Mouse (Mus musculus): ENCODE data around the gene Rora.

Rora gene

DNA sequence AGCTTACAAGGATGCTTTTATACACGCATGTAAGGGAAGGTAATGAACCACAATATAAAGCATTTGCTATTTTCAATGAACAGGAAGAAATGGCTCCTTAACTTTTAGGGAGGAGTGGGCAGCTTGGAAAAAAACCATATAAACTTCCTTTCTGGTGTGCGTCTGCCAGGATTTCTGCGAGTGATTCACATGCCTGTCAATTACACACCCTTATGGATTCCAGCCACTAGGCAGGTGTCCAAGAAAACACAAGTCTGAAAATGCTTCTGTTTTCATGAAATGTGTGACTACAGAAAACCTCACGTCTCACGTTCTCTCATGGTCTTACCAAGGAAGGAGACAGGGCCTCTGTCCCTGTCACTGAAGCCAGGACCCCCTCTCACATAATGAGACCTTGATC, 560.2 kb downstream of the Rora start:
- no peak for DNase-seq (ENCODE audit: low spot score in 2 of 2)

DNA sequence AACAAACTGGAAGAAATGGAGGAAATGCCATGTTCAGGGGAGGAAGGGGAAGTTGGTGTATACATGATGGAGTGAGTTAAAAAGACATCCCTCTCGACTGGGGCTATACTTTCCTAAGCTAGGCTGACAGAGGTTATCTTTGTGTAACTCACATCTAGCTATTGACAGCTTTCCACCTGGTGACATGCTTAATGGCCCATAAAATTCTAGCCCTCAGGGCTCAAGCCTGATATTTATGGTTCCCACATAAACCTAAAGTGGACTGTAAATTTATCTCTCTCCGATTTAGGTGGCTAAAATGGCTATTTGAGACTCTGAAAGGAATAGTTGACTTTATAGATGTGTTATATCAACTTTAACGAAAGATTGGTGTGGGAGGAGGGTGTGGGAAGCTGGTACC, 571.3 kb downstream of the Rora start:
- DNase-seq (ENCODE audit: low spot score in 2 of 2), result no peak

DNA sequence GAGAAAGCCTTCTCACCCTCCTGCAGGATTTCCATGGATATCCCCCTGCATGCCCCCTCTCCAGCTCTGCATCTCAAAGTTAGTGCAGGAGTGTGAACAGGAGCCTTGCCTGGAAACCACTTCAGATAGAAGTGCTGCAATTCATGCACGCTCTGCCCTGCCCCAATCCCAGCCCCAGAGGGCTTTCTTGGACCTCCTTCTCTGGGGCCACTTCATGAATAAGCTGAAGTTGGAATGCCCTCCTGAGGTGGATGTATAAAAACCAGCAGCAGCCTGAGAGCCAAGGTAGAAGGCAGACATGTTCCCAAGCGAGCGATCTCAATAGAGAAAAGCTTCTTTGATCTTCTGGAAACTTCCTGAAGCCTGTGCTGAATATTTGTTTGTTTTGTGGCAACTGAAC, 572.8 kb downstream of the Rora start:
- no peak for DNase-seq (ENCODE audit: low spot score in 2 of 2)

DNA sequence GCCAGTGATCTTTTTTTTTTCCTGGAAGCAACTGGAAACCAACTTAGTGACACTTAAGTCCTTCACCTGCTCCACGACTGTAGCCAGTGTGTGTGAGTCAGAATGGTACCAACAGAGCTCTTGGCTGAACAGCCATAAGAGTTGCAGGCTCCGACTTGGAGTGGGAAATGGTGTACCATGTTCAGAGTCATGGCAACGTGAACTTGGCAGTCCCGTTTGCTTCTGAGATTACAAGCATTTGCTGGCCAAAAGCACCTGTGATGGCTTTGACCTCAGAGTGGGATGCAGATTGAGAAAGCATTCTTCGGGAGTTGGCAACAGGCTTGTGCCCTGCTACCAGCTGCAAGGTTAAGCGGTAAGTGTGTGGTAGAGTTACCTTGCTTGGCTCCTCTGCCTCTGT, 574.2 kb downstream of the Rora start:
- no peak for DNase-seq (ENCODE audit: low spot score in 2 of 2)

DNA sequence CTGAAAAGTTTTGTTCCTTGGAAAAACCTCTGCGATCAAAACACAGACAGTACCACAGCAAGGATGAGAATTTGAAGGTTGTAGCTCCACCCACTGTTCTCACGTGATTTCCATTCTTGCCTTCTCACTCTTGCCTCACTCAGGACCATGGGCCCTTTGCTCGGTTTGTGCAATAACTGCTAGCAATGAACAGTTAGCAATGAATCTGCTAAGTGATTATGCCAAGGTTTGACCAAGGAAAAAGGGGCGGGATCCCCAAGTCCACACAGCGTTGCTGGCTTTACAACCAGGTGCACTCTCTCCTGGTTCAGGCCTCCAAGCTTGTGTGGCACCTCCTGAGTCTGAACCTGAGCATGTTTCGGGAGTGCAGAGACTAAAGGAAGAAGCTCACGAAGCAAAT, 576.3 kb downstream of the Rora start:
- no peak for DNase-seq (ENCODE audit: low spot score in 2 of 2)

DNA sequence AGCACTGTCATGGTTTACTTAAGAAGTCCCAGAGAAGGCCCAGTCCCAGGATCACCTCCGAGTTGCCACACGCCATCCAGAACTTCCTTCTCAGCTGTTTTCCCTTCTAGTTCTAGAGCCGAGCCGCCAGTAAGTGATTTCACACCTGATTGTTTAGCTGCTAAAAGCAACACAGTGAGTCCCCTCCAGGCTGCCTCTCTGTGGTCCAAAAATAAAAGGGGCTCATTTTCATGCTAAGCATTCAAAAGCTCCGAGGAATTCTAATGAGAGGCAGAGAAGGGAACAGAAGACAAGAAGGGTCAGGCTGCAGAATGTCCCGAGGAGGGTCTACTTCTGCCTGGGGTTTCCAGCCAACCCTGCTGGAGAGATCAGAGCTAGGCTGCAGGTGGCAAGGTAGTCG, 580.9 kb downstream of the Rora start:
- no peak for DNase-seq (ENCODE audit: low spot score in 2 of 2)

DNA sequence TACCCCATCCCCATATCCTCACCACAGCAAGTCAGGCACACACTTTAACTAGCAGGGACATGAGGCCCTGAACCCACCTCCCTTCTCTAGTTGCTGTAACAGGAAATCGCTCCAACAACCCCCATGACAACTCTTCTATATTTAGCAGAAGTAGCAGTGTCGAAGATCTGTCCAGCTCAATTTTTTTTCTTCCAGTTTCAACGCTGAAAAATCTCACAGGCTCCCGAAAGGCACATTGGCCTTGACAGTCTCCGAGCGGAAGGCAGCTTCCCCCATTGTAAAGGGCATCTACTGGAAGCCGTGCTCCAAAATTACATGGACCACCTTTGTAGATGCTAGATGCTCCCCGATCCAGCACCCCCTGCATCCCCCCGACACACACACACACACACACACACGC, 583.7 kb downstream of the Rora start:
- DNase-seq (ENCODE audit: low spot score in 2 of 2), result no peak

DNA sequence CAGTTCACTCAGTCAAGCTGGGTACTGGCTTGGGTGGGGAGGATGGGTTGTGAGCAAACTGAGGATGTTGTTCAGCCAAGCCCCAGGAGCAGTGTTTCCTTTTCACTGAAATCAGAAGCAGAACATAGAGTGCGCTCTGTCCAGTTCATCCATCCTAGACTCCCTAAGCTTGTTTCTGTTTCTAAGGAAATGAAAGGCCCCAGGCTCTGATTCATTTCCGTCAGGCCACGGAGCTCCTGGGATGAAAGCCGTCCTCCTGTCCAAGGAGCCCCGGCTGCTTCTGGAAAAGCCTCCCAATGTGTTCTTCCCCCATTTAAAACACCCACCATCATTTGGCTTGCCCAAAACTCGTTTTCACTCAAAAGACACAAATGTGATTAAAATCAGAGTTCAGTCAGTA, 589.0 kb downstream of the Rora start:
- no peak for DNase-seq (ENCODE audit: low spot score in 2 of 2)

DNA sequence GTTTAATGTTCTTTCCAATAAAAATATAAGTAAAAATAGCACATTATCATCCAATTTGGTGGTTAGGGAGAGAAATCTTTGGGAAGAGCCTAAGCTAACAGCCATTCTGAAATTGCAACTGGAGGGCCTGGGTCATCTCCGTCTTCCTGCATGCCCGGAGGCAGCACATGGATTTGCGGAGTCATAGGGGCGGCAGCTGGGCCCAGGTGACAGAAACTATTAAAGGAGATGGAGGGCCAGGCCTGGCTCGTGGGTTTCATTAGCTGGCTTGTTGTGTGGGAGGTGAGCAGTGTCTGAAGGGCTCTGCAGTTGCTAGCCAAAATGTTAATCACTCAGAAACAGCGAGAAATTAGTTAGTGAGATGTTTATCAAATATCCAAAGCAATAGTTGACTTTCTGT, 590.0 kb downstream of the Rora start:
- DNase-seq (ENCODE audit: low spot score in 2 of 2), result no peak

DNA sequence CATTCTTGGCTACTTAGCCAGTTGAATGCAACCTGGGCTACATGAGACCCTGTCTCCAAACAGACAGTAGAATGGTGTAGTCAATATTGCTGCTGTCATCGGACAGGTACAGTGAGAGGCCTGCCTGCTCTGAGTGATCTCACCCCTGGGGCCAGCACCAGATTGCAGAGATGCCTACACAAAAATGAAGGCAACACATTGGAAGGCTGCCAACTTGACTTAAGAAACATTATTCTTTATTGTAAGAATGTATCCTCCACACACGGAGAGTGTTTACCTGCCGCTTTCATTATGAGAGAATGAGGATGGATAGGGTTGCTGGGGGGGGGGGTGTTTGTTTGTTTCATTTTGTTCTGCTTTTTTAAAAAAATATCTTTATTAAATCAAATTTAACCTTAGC, 592.6 kb downstream of the Rora start:
- DNase-seq (ENCODE audit: low spot score in 2 of 2), result no peak

DNA sequence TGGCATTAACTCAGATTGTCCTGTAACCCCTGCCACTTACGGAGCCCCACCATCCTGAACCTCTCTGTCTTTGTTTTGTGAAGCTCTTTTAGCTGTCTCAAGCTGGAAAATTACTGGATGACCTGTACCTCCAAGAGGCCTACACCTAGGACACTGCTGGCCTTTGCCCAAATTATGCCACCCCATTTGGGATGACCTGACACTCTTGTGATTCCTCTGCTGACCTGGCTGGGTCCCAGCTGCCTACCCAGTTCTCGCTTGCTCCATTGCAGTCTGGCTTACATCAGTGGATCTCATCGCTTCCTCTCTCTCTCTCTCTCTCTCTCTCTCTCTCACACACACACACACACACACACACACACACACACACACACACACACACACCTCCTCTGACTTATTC, 596.0 kb downstream of the Rora start:
- DNase-seq (ENCODE audit: low spot score in 2 of 2), result no peak

DNA sequence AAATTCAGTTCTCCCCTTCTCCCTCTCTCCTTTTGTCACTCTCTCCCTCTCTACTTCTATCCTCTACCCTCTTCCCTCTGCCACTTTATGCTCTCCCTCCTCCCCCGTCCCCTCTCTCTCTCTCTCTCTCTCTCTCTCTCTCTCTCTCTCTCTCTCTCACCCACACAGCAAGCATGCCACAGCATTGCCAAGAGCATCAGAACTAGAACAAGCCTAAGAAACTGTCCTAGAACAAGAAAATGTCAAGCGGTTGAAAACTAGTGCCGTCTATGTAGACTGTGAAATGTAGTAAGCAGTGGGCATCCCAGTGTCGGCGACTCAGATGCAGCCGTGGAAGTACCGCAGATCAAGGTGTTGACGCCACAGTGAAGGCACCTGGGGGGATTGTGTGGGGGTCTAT, 596.7 kb downstream of the Rora start:
- no peak for DNase-seq (ENCODE audit: low spot score in 2 of 2)

DNA sequence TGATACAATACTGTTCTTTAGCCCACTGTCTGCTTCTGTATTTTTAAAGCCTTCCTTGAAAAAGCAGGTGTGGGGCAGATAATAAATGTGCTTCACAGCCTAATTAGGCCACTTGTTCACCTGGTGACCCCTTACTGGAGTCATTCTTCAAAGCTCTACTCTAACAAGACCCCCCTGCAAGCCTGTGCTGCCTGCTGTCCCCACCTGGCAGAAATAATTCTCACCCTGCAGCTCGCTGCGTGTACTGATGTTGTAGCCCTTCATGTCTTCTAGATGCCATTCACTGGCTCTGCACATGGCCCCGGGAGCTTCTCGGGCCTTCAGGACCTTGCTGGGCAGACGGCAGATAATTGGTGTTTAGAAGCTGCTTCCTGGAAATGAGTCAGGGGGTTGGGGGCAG, 604.9 kb downstream of the Rora start:
- DNase-seq (ENCODE audit: low spot score in 2 of 2), result no peak

DNA sequence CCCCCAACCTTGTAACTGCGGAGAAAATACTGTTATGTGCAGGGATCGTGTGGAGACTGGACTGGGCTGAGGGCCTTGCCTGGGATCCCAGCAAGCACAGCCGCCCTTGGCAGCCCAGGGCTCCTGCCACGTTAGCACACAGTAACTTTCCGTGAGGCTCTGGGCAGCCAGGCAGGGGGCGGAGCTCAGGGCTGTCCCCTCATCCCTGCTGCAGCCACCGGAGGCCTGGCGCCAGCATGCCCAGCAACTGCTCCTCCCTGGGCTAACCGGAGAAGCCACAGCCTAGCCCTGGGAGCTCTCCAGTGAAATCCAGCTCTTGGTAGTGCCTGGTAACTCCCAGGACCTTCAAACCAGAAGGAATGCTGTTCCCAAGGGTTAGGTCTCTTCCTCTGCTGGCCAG, 605.8 kb downstream of the Rora start:
- no peak for DNase-seq (ENCODE audit: low spot score in 2 of 2)

DNA sequence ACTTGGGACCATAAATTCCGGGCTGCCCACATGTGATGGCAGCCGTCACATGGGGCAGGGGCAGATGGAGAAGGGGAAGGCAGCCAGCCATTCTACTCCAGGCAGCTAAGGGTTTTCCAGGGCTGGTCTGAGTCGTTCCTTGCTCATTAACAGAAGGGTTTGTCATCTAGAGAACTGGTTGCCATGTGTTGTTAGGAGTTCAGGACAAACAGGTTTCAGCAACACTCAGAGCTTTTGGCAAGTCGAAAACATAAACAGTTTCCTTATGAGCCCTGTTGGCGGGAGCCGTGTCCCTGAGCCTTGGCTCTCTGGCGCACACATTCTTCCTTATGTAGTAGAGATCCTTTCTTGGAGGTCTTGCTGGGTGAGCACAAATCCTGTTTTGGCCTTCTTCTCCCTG, 611.6 kb downstream of the Rora start:
- DNase-seq (ENCODE audit: low spot score in 2 of 2), result no peak

DNA sequence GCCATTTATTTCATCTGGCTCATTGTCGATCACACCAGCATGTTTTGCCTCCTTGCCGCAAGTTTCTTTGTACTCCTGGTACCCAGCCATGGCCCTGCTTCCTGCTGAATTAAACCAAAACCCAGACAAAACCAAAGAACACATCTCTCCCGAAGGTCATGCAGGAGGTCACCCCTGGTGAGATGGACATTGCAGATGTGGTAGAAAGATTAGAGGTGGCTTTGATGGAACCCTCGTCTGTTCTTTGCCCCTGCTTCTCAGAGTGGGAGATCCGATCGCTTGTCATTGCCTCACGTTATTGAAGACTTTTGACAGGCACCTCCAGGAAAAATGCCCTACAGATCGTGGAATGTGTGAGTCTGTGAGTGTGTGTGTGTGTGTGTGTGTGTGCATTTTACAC, 616.8 kb downstream of the Rora start:
- no peak for DNase-seq (ENCODE audit: low spot score in 2 of 2)

DNA sequence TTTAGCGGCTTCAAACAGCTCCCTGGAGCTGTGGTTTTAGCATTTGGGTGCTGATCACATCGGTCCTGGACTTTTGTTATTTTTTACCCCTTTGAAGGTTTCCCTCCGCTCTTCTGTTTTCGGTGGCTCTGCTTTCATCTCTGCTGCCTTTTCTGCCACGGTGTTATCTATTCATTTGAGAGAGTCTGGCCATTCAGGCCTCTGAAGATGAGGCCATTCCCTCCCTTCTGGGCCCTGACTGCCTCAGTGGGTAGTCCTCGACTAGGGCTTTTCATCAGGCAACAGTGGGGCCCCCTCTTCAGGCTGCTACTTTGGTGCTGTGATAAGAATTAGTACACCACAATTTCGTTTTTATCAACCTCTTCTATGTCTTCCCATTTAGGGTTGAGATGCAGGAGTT, 617.3 kb downstream of the Rora start:
- DNase-seq (ENCODE audit: low spot score in 2 of 2), result no peak

DNA sequence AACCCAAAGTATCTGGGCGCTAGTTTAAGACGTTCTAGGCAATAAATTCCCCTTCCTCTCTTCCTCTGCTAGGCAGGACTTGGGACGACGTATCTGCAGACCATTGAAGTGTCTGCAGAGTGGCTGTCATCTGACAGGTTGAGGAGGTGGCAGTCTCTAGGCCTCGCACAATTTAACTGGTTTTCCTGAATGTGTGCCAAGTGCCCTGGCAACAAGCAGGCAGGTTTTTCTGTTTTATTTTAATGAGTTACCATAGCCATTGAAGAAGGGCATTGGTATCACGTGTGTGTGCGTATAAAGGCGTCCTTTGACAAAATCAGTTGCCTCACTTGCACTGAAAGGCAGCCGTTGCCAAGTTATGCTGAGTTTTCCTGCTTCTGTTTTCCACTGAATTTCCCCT, 619.3 kb downstream of the Rora start:
- no peak for DNase-seq (ENCODE audit: low spot score in 2 of 2)

DNA sequence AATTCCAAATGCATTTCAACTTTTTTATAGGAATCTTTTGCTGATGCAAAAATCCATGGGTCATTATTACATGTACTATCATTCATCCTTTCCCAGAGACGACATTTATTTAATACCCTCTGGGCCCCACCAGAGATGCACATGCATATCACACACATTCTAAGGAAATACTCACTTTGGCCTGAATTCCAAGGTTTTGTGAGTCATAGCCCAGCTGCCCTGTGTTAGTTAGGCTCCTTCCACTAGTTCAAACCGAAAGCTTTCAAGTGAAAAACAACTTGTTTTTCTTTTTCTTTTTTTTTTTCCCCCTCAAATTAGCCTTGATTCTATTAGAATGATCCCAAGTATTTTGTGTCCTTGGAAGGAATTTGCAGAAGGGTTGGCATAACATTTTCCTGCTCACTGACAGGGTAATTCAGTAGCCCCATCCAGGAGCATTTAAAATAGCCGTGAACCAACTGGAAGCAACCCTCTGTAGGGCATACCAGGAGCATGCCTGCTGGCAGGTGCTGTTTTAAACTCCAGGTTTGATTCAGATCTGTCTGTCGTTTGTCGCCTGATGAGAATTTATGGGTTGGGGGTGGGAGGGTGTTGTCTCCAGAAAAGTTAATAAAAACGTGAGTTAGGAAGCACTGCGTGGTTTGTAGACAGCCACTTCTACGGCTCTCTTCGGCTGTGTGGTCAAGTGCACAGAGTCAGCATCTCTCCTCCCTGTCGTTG, 621.3 kb downstream of the Rora start:
- no peak for DNase-seq (ENCODE audit: low spot score in 2 of 2)

DNA sequence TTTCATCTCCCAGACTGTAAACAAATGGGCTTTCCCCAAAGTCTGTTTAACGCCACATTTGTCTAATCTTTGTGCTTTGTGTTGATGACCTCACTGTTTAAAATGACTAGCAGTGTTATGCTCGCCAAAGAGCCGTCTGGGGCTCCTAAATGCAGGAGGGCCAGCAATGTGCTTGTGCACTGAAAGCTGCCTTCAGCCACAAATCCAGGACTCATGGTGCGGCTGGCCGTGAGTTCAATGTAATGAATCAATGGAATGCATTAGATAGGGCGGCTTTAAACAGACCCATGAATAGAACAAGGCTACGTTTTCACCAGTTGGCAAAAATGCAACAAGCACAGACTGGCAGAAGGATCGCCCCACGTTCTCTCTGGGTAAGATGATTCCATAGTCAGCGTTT, 623.7 kb downstream of the Rora start:
- DNase-seq (ENCODE audit: low spot score in 2 of 2), result no peak

DNA sequence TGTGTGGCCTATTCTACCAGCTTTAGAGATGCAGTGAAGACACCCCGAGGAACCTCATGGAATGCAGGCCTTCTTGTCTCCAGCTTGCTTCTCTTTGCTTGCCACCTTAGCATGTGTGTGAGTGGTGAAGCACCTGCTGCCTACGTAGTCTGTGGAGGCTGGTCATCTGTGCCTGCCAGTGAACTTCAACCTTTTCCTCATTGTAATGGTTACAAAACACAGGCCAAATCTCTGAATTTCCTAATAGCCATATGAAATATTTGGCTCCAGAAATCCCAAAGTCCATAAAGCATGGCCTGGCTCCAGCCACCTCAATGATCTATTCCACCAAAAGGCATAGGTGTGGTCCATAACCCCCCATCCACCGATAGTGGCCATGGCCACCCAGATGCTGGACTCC, 631.4 kb downstream of the Rora start:
- no peak for DNase-seq (ENCODE audit: low spot score in 2 of 2)

DNA sequence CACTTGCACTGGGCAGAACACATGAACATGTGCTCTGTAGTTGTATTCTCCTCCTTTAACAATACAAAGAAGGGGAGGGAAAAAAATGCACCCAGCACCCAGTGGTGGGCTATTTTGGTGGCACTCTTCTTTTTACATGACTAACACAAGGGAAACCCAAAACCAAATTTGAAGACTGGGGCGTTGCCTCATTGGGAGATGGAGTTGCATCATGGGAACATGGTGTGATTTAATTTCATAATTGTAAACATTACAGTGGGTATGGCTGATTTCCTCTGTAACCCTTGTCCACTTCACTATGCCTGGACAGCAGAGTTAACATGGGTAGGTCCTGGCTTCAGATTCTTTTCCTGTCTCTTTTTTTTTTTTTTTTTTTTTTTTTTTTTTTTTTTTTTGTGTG, 634.5 kb downstream of the Rora start:
- no peak for DNase-seq (ENCODE audit: low spot score in 2 of 2)

DNA sequence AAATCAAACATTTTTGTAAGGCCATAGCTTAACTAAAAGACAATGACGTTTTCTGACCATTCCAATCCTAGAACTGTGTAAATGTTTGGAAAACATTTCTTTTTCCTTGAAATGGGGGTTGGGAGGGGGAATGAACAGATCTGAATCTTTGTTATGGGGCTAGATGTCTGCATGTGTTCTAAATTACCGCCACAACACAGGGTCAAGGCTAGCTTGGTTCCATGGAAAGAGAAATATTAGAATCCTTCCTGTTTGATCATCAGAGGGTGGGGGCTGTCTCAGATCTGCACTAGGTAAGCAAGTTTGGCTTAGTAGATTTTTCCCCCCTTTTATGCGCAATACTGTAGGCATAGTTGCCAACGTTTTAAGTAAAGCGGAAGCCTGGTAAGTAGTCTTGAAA, 635.0 kb downstream of the Rora start:
- no peak for DNase-seq (ENCODE audit: low spot score in 2 of 2)
